Mouse (Mus musculus): ENCODE data around the gene Dock3. TPM values are rescaled to one million over a fixed set of nuclear protein-coding genes. Genes with fewer than 3 reads are reported as not detected.

Gene Dock3
- polyA plus RNA-seq, 1 experiment from 2014 or later = 1.1 TPM

DNA sequence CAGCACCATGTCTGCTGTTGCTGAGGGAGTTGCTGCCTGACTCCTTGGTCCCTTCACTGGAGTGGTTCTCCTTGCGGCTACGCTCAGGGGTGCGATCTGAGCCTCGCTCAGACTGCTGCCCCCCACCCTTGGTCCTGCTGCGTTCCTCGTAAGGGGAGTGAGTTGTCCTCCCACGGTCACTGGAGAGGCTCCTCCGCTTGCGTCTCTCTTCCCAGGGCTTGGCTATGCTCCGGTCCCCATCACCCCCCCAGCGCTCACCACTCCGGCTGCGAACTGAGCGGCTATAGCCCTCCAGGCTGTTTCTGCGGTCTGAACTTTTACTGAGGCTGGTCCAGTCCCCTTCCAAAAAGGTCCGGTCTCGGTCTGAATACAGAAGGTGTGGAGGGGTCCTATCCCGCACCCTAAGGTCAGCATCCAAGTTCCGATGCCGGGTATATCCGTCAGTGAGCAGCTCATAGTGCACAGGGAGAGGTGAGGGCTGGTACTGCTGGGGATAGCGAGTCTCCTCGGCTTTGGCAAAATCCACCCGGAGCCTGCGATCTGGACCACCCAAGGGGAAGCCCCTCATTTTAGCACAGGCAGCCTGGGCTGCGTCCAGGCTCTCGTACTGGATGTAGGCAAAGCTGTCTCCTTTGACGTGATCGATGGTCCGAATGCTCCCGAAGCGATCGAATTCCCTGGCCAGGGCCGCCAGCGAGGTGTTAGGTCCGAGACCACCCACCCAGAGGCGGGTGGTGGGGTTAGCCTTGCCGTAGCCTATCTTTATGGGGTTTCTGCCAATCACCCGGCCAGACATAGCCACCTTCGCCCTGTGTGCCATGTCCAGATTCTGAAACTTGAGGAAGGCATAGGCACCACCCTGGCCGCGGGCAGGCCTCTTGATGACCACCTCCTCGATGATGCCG, 346.5 kb downstream of the Dock3 start:
- Histone ChIP-seq H3K27ac (no peak overlapping the region), H3K4me1 (peaks cover 70% of the 10 kb centered on the region), H3K9me3 (replicated peaks) (no peaks in the 10 kb centered on the region), H3K4me3 (replicated peaks) (peak overlapping the region; percentile 94), H3K9ac (peak overlapping the region; percentile 97), H3K36me3 (peaks cover 68% of the 10 kb centered on the region), H3K27me3 (no peaks in the 10 kb centered on the region), H3K4me2 (peak overlapping the region; percentile 98)
- WGBS = 12% methylated on average over 44 of the region's 44 CpGs
- ATAC-seq (replicated peaks; ENCODE audit: low FRiP score) = no peak

GRCm38 (mm10) chr9:106884306-106884705, 347.4 kb downstream of the Dock3 start:
- WGBS = 18% methylated on average over 16 of the region's 16 CpGs

GRCm38 (mm10) chr9:106883085-106883484, 348.6 kb downstream of the Dock3 start:
- Histone ChIP-seq H3K27ac (no peak overlapping the region), H3K9me3 (replicated peaks) (no peaks in the 10 kb centered on the region), H3K27me3 (no peaks in the 10 kb centered on the region), H3K36me3 (peaks cover 64% of the 10 kb centered on the region), H3K4me3 (replicated peaks) (peak overlapping the region; percentile 17; the same call in 1 of the 2 replicates), H3K4me1 (peaks cover 49% of the 10 kb centered on the region), H3K9ac (peak overlapping the region; percentile 26; the same call in 1 of the 2 replicates), H3K4me2 (peak overlapping the region; percentile 98)
- ATAC-seq (replicated peaks; ENCODE audit: low FRiP score) = no peak
- 76% methylated on average over 3 of the region's 3 CpGs for WGBS

More at GRCm38 (mm10) chr9:106884306-106884705, 347.4 kb downstream of the Dock3 start:
- peak overlapping the region; percentile 94 for H3K4me3 ChIP-seq (replicated peaks)
- peaks cover 61% of the 10 kb centered on the region for H3K4me1 ChIP-seq
- peak overlapping the region; percentile 97 for H3K9ac ChIP-seq
- peaks cover 64% of the 10 kb centered on the region for H3K36me3 ChIP-seq
- no peaks in the 10 kb centered on the region for H3K9me3 ChIP-seq (replicated peaks)
- no peak overlapping the region for H3K27ac ChIP-seq
- no peaks in the 10 kb centered on the region for H3K27me3 ChIP-seq
- no peak for ATAC-seq (replicated peaks; ENCODE audit: low FRiP score)
- H3K4me2 ChIP-seq = peak overlapping the region; percentile 98

DNA sequence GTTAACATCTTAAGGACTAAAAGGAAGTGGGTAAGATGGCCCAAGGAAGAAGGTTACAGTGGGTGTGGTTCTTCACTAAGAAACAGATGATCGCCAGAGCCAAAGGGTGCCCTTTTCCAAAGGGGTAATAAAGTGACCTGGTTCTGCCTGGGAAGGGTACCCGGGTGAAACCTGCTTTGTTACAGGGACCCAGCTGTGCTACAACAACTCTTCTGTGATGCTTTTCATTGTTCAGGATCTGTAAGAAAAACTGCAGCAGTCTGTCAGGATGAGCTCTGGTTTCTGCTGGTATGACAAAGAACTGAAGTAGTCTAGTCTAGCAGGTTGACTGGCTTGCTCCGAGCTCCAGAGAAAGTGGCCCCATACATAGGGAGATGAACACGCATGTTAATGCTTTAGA, 349.5 kb downstream of the Dock3 start:
- peaks cover 40% of the 10 kb centered on the region for H3K4me1 ChIP-seq
- H3K27me3 ChIP-seq = no peaks in the 10 kb centered on the region
- WGBS = 67% methylated on average over 4 of the region's 4 CpGs
- no peak overlapping the region for H3K4me2 ChIP-seq
- H3K9ac ChIP-seq = no peak overlapping the region
- no peak overlapping the region for H3K27ac ChIP-seq
- ATAC-seq (replicated peaks; ENCODE audit: low FRiP score) = no peak
- peaks cover 66% of the 10 kb centered on the region for H3K36me3 ChIP-seq
- no peaks in the 10 kb centered on the region for H3K9me3 ChIP-seq (replicated peaks)
- no peak overlapping the region for H3K4me3 ChIP-seq (replicated peaks)

GRCm38 (mm10) chr9:106881071-106881755, 350.5 kb downstream of the Dock3 start:
- Histone ChIP-seq H3K4me2 (no peak overlapping the region), H3K4me1 (peaks cover 40% of the 10 kb centered on the region), H3K9me3 (replicated peaks) (no peaks in the 10 kb centered on the region), H3K36me3 (peaks cover 75% of the 10 kb centered on the region), H3K27ac (no peak overlapping the region), H3K9ac (no peak overlapping the region), H3K4me3 (replicated peaks) (no peak overlapping the region), H3K27me3 (no peaks in the 10 kb centered on the region)
- 60% methylated on average over 4 of the region's 4 CpGs for WGBS
- ATAC-seq (replicated peaks; ENCODE audit: low FRiP score) = no peak

DNA sequence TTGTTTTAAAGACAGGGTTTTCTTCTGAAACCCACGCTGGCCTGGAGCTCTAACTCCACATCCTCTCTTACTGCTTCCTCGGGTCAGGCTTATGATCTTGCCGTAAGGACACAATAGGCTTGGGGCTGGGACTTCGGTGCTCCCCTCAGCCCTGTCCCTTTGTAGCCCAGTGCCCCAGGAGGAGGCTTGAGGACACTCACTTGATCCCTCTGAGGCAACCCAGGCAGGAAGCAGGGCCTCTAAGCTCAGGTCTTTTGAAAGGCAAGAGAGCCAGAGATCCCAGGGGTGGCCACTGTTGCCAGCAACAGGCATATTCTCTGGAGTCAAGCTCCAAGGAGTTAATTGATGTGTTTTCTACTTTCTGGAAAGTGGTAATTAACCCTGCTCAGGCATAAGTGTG, 352.2 kb downstream of the Dock3 start:
- Histone ChIP-seq H3K36me3 (peaks cover 88% of the 10 kb centered on the region), H3K9me3 (replicated peaks) (no peaks in the 10 kb centered on the region), H3K27ac (no peak overlapping the region), H3K4me1 (peaks cover 23% of the 10 kb centered on the region), H3K4me3 (replicated peaks) (no peak overlapping the region), H3K9ac (no peak overlapping the region), H3K4me2 (no peak overlapping the region), H3K27me3 (no peaks in the 10 kb centered on the region)
- ATAC-seq (replicated peaks; ENCODE audit: low FRiP score) = no peak
- WGBS = 76% methylated on average over 4 of the region's 4 CpGs

- H3K27me3 ChIP-seq = no peaks in the 10 kb centered on the region
- 0 out of 2 replicates have a peak, but pooled peaks cover 3% of the 10 kb centered on the region for H3K4me1 ChIP-seq
- no peak overlapping the region for H3K27ac ChIP-seq
- WGBS = 56% methylated on average over 3 of the region's 3 CpGs
- H3K9ac ChIP-seq = no peak overlapping the region
- H3K36me3 ChIP-seq = peaks cover 84% of the 10 kb centered on the region
- H3K4me2 ChIP-seq = no peak overlapping the region
- H3K9me3 ChIP-seq (replicated peaks) = no peaks in the 10 kb centered on the region
- H3K4me3 ChIP-seq (replicated peaks) = no peak overlapping the region
- no peak for ATAC-seq (replicated peaks; ENCODE audit: low FRiP score)
These were observed 355.0 kb downstream of the Dock3 start for GRCm38 (mm10) chr9:106876666-106877065.

DNA sequence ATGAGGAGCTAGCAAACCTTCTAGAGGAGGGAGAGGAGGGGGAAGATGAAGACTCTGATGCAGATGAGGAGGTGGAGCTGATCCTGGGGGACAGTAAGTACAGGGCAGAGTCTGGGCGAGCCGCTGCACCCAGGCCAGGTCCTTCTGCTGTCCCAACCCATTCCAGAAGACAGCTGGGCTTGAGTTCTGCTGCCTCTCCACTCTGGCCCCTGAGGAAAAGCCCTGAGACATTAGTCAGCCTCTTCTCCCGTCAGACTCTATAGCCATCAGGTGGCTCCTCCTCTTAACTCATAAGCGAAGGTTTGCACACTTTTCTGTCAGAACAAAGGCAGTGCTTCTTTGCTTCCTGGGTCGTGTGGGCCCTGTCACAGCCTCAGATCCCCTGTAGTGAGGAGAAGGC, 357.5 kb downstream of the Dock3 start:
- Histone ChIP-seq H3K27ac (no peak overlapping the region), H3K9me3 (replicated peaks) (no peaks in the 10 kb centered on the region), H3K4me3 (replicated peaks) (no peak overlapping the region), H3K4me2 (no peak overlapping the region), H3K4me1 (no peaks in the 10 kb centered on the region), H3K36me3 (peaks cover 85% of the 10 kb centered on the region), H3K9ac (no peak overlapping the region), H3K27me3 (no peaks in the 10 kb centered on the region)
- WGBS = 86% methylated on average over 5 of the region's 5 CpGs
- no peak for ATAC-seq (replicated peaks; ENCODE audit: low FRiP score)

- Histone ChIP-seq H3K27ac (no peak overlapping the region), H3K9ac (no peak overlapping the region), H3K36me3 (peaks cover 87% of the 10 kb centered on the region), H3K4me3 (replicated peaks) (no peak overlapping the region), H3K4me1 (no peaks in the 10 kb centered on the region), H3K27me3 (no peaks in the 10 kb centered on the region), H3K4me2 (no peak overlapping the region), H3K9me3 (replicated peaks) (no peaks in the 10 kb centered on the region)
- no peak for ATAC-seq (replicated peaks; ENCODE audit: low FRiP score)
- 94% methylated on average over 11 of the region's 11 CpGs for WGBS
These were observed 373.7 kb downstream of the Dock3 start for GRCm38 (mm10) chr9:106858036-106858435.

- Histone ChIP-seq H3K9ac (no peak overlapping the region), H3K9me3 (replicated peaks) (no peaks in the 10 kb centered on the region), H3K4me3 (replicated peaks) (no peak overlapping the region), H3K4me2 (no peak overlapping the region), H3K36me3 (peaks cover 90% of the 10 kb centered on the region), H3K27ac (no peak overlapping the region), H3K27me3 (no peaks in the 10 kb centered on the region), H3K4me1 (no peaks in the 10 kb centered on the region)
- no peak for ATAC-seq (replicated peaks; ENCODE audit: low FRiP score)
- 86% methylated on average over 3 of the region's 3 CpGs for WGBS
These were observed 375.0 kb downstream of the Dock3 start for GRCm38 (mm10) chr9:106856664-106857063.
